Mouse (Mus musculus) thymus, adult 2 months (tissue): Measurements from ENCODE around the gene Gm11541. TPM values are rescaled to one million over a fixed set of nuclear protein-coding genes. Genes with fewer than 3 reads are reported as not detected.

ENCODE experiments used
- DNase-seq: peaks from one replicate; pipeline ENCODE4 v3.0.0; 2021
- H3K27ac ChIP-seq: fragments of 200-500 bp; 2 replicates; pipeline ENCODE4 v1.5.1; 2012; ENCODE audit warnings: low read length, control low read depth; ENCODE audit not compliant: control insufficient read depth, insufficient read depth
- H3K27me3 ChIP-seq: fragments of 200-500 bp; 2 replicates; pipeline ENCODE4 v1.6.1; 2012; ENCODE audit warnings: mild to moderate bottlenecking, low read length, moderate library complexity, mixed read lengths; ENCODE audit not compliant: control insufficient read depth, insufficient read depth
- H3K36me3 ChIP-seq: fragments of 200-500 bp; 2 replicates; pipeline ENCODE4 v1.6.1; 2012; ENCODE audit warnings: mild to moderate bottlenecking, low read length, moderate library complexity; ENCODE audit not compliant: control insufficient read depth, insufficient read depth
- H3K4me1 ChIP-seq: fragments of 200-500 bp; replicated peaks from 2 replicates; pipeline ENCODE4 v1.6.1; 2012; ENCODE audit warnings: low read length; ENCODE audit not compliant: control insufficient read depth, insufficient read depth
- H3K4me3 ChIP-seq: fragments of 200-500 bp; 2 replicates; pipeline ENCODE4 v1.5.1; 2012; ENCODE audit warnings: mild to moderate bottlenecking, low read length, control low read depth, moderate library complexity; ENCODE audit not compliant: control insufficient read depth, insufficient read depth
- CTCF ChIP-seq: fragments of 200-500 bp; IDR thresholded peaks from 2 replicates; pipeline ENCODE4 v1.5.1; 2012; ENCODE audit warnings: mild to moderate bottlenecking, control low read depth, low read length, moderate library complexity, borderline replicate concordance; ENCODE audit not compliant: control insufficient read depth, poor library complexity, insufficient read depth; ENCODE audit errors: extremely low read depth
- POLR2A ChIP-seq: fragments of 200-500 bp; IDR thresholded peaks from 2 replicates; pipeline ENCODE4 v1.6.1; 2012; ENCODE audit warnings: mild to moderate bottlenecking, low read length, control low read depth, moderate library complexity; ENCODE audit not compliant: control insufficient read depth, poor library complexity, insufficient read depth; ENCODE audit errors: extremely low read depth
- WGBS: fragments of 180-500 bp; shearing (Covaris S2); methylation state at CpG from one replicate; pipeline ENCODE4 v1.1.7; 2018; 5-methylcytosine and 5-hydroxymethylcytosine counted together
- polyA plus RNA-seq: library from polyadenylated mRNA; depleted of rRNA; stranded (reverse); fragments of >200 nt; gene quantifications from 2 replicates; pipeline ENCODE4 v1.2.3, GENCODE M21; 2012; rRNA removed

Gm11541 gene
- polyA plus RNA-seq: not detected in 2 replicates

- DNase-seq: no peak
- no peak for TF ChIP-seq CTCF
- no peak for TF ChIP-seq POLR2A
- H3K27ac ChIP-seq: no peak within 1 kb of the TSS
- WGBS: 97% methylated on average over 5 of the region's 5 CpGs
- no peaks in the 10 kb centered on the region for H3K27me3 ChIP-seq
- no peak within 1 kb of the TSS for H3K4me3 ChIP-seq
- H3K36me3 ChIP-seq: no peaks in the 10 kb centered on the region
- H3K4me1 ChIP-seq: peaks cover 7% of the 10 kb centered on the region
Measured at GRCm38 (mm10) chr11:94704472-94704871, at the start of gene Gm11541. TSS of gene Gm11541 (minus strand) at chr11:94704499.

DNA sequence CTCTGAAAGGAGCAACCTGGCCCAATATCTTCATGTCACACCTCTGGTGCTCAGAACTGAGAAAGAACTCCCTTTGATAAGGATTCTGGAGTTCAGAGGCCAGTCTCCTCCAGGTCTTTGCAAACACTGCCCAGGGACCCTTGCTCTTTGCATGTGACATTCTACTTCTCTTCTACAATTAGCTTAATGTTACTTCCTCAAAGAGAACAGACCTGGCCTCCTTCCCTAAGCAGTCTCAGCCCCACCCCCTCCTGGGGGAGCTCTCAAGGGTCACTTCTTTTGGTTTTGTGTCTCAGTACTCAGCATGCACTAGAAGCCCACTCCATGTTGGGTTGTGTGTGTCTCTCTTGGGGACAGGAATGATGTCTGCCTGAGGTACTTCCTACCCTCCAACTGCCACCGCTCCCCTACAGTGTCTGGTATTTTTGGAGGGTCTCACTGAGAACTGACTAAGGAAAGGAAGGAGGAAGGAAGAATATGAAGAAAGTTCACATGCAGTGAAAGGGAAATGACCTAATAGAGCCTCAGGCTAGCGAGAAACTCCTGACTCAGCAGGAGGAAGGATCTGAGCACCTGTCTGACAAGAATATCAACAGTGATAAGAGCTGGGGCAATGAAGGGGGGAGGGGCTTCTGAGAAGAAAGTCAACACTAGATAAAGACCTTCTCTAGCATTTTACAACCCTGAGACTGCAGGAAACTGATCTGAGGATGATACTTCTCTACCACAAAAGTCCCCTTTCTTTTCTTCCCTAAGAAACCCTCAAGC, 48.8 kb upstream of the Gm11541 start:
- DNase-seq: no peak
- no peak for TF ChIP-seq CTCF
- TF ChIP-seq POLR2A: no peak
- WGBS: 16% methylated on average over 2 of the region's 2 CpGs
- Histone ChIP-seq H3K4me1 (no peaks in the 10 kb centered on the region; the same call in 1 of the 2 replicates), H3K27me3 (no peaks in the 10 kb centered on the region), H3K27ac (no peak overlapping the region), H3K36me3 (no peaks in the 10 kb centered on the region), H3K4me3 (no peak overlapping the region)

- Histone ChIP-seq H3K27ac (no peak within 1 kb of the TSS), H3K27me3 (no peaks in the 10 kb centered on the region; the same call in 1 of the 2 replicates), H3K4me3 (no peak within 1 kb of the TSS), H3K4me1 (0 out of 2 replicates have a peak, but pooled peaks cover 2% of the 10 kb centered on the region), H3K36me3 (no peaks in the 10 kb centered on the region)
- no peak for DNase-seq
- no peak for TF ChIP-seq CTCF
- TF ChIP-seq POLR2A: no peak
- WGBS: 92% methylated on average over 29 of the region's 29 CpGs
Measured at GRCm38 (mm10) chr11:94741732-94742272, 37.5 kb upstream of the Gm11541 start, which contains the start of gene Cdc34b. TSS of gene Cdc34b (plus strand) at chr11:94741782.

- H3K27me3 ChIP-seq: no peaks in the 10 kb centered on the region; the same call in 1 of the 2 replicates
- TF ChIP-seq POLR2A: no peak
- DNase-seq: no peak
- no peak overlapping the region for H3K27ac ChIP-seq
- no peaks in the 10 kb centered on the region for H3K36me3 ChIP-seq
- H3K4me3 ChIP-seq: no peak overlapping the region
- 94% methylated on average over 2 of the region's 2 CpGs for WGBS
- H3K4me1 ChIP-seq: peaks cover 5% of the 10 kb centered on the region; the same call in 1 of the 2 replicates
Measured at GRCm38 (mm10) chr11:94735746-94736145, 31.4 kb upstream of the Gm11541 start.

DNA sequence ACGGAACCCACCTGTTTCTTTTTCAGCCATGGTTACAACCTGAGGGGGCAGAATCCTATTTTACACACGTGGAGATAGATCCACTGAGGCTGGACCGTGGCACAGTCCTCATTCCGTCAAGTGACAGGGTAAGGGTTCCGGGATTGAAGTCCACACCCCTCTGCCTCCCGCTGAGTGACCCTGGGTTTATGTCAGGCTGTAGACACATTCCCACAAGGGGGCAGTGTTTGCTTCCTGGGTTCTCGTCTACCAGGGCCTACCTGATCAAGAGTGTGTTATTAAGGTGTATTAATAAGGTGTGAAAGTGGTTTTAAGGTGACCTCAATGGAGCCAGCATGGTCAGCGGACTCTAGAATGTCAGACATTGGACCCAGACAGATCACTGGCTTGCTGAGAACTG, 28.5 kb upstream of the Gm11541 start:
- Histone ChIP-seq H3K4me1 (peaks cover 3% of the 10 kb centered on the region; the same call in 1 of the 2 replicates), H3K27ac (no peak overlapping the region), H3K27me3 (no peaks in the 10 kb centered on the region), H3K36me3 (no peaks in the 10 kb centered on the region), H3K4me3 (no peak overlapping the region)
- WGBS: 45% methylated on average over 8 of the region's 8 CpGs
- peak; percentile 37 for DNase-seq
- no peak for TF ChIP-seq POLR2A
- peak; percentile 44; the same call in 1 of the 2 replicates for TF ChIP-seq CTCF

- H3K4me3 ChIP-seq: no peak overlapping the region
- TF ChIP-seq CTCF (no peak), POLR2A (no peak)
- H3K27ac ChIP-seq: no peak overlapping the region
- H3K36me3 ChIP-seq: no peaks in the 10 kb centered on the region
- H3K27me3 ChIP-seq: no peaks in the 10 kb centered on the region
- peaks cover 3% of the 10 kb centered on the region; the same call in 1 of the 2 replicates for H3K4me1 ChIP-seq
- WGBS: 91% methylated on average over 12 of the region's 12 CpGs
- DNase-seq: no peak
Measured at GRCm38 (mm10) chr11:94731229-94731628, 26.9 kb upstream of the Gm11541 start.

DNA sequence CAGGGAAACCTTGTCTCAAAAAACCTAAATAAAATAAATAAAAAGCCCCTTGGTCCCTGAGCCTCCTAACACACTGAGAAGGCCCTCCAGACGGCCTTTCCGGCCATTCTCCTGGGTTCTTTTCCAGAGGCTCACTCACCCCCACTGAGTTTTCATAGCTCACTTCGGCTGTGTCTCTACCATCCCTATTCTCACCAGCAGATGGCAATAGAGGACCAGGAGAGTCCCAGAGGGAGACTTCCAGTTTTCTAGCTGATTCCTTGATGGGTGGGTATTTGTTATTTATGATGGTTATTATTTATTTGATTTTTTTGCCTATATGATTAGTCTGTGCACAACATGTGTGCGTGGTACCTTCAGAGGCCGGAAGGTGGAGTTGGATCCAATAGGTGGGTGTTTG, 26.0 kb upstream of the Gm11541 start:
- peak; percentile 73 for DNase-seq
- Histone ChIP-seq H3K36me3 (no peaks in the 10 kb centered on the region), H3K27me3 (no peaks in the 10 kb centered on the region), H3K27ac (no peak overlapping the region), H3K4me3 (no peak overlapping the region), H3K4me1 (no peaks in the 10 kb centered on the region)
- WGBS: 36% methylated on average over 5 of the region's 5 CpGs
- no peak for TF ChIP-seq CTCF
- no peak for TF ChIP-seq POLR2A
